Mouse (Mus musculus): Measurements from ENCODE around the gene Hip1.

DNA sequence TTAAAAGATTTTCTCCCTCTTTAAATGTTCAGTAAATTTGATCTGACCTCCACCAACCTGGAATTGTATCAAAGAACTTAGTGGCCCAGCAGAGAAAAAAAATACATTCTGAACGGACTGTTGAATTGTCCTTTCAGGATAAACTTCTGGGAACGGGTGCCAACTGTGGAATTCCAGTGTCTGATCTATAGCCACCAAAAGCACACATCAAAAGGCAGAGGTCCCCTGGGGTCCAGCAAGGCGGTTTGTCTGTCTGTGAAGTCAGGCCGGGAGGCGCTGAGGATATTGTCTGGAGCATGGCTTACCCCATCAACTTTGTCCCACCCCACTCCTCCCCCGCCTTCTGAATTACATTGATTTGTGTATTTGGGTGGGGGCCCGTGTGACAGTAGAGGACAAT lies 16.9 kb downstream of the Hip1 start:
- TF ChIP-seq CTCF (IDR thresholded peaks at IDR 0.05) (no peak), POLR2A (IDR thresholded peaks at IDR 0.05; ENCODE audit: insufficient read depth, low read depth, low read length) (no peak), EP300 (IDR thresholded peaks at IDR 0.05; ENCODE audit: insufficient read depth, low read depth, low read length) (no peak)

Measured in heart, adult 2 months (tissue).